Mouse (Mus musculus): Measurements from ENCODE around the gene Spcs2. TPM values are rescaled to one million over a fixed set of nuclear protein-coding genes. Genes with fewer than 3 reads are reported as not detected.

Spcs2 gene
- polyA plus RNA-seq, 1 experiment: 91.7 TPM

GRCm38 (mm10) chr7:99889175-99889880 lies 26.1 kb upstream of the Spcs2 start:
- Histone ChIP-seq H3K4me3 (ENCODE audit: control insufficient read depth, insufficient read depth, low read length) (peak overlapping the region; percentile 27), H3K27ac (ENCODE audit: control insufficient read depth, insufficient read depth, low read length) (peak overlapping the region; percentile 98), H3K36me3 (ENCODE audit: control insufficient read depth, insufficient read depth, low read length) (no peaks in the 10 kb centered on the region), H3K4me1 (replicated peaks; ENCODE audit: control insufficient read depth, insufficient read depth, low read length) (peaks cover 62% of the 10 kb centered on the region), H3K27me3 (ENCODE audit: control insufficient read depth, insufficient read depth, low read length) (no peaks in the 10 kb centered on the region)
- peak; percentile 81 for DNase-seq
- TF ChIP-seq CTCF (IDR thresholded peaks at IDR 0.05; ENCODE audit: borderline replicate concordance, control insufficient read depth, extremely low read depth, insufficient read depth, low read length, poor library complexity) (peak; percentile 71; the same call in 1 of the 2 replicates), POLR2A (IDR thresholded peaks at IDR 0.05; ENCODE audit: control insufficient read depth, extremely low read depth, insufficient read depth, low read length, poor library complexity) (no peak)
- 7% methylated on average over 10 of the region's 10 CpGs for WGBS

DNA sequence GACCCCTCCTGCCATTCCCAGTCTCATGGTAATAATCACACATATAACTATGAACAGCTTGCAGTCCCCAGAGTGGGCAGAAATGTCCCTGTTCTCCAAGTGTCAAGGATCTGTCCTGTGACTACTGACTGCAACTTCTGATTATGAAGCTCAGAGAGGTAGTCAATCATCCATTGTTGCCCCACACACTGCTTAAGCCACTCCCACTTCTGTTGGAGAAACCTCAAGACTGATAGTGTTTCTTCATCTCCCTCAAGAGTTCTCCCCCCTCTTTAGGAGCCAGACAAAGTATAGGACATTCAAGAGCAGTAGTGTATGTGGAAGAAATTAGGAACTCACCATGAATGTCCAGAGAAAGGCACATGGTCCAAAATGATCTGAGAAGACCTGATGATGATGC lies 24.5 kb upstream of the Spcs2 start:
- H3K4me1 ChIP-seq (replicated peaks; ENCODE audit: control insufficient read depth, insufficient read depth, low read length): peaks cover 57% of the 10 kb centered on the region
- TF ChIP-seq POLR2A (IDR thresholded peaks at IDR 0.05; ENCODE audit: control insufficient read depth, extremely low read depth, insufficient read depth, low read length, poor library complexity): no peak
- no peak for TF ChIP-seq CTCF (IDR thresholded peaks at IDR 0.05; ENCODE audit: borderline replicate concordance, control insufficient read depth, extremely low read depth, insufficient read depth, low read length, poor library complexity)
- no peak overlapping the region for H3K4me3 ChIP-seq (ENCODE audit: control insufficient read depth, insufficient read depth, low read length)
- no peak for DNase-seq
- 0 out of 2 replicates have a peak, but pooled peaks cover 4% of the 10 kb centered on the region for H3K36me3 ChIP-seq (ENCODE audit: control insufficient read depth, insufficient read depth, low read length)
- no peaks in the 10 kb centered on the region for H3K27me3 ChIP-seq (ENCODE audit: control insufficient read depth, insufficient read depth, low read length)
- H3K27ac ChIP-seq (ENCODE audit: control insufficient read depth, insufficient read depth, low read length): no peak overlapping the region

DNA sequence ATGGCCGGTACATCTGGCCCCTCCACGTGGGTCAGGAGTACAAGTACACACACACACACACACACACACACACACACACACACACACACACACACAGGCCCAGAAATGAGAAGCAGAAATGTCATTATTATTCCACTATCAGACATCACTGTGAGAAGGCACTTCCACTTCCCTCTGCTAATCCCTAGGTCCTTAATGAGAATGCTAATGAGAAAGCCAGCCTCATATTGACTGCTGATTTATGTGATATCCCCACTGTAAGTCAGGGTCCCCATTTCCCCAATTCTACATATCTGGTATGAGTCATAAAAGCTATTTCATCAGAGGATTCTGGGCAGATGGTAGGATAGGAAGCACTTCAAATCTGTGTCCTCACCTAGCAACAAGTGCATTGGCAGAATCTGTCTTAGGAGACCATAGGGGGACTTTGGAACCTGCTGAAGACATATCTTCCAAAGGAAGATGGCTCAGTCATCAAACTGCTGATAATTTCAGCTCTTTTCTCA lies 24.0 kb upstream of the Spcs2 start:
- 66% methylated on average over 2 of the region's 2 CpGs for WGBS
- H3K27ac ChIP-seq (ENCODE audit: control insufficient read depth, insufficient read depth, low read length): no peak overlapping the region
- no peak for TF ChIP-seq CTCF (IDR thresholded peaks at IDR 0.05; ENCODE audit: borderline replicate concordance, control insufficient read depth, extremely low read depth, insufficient read depth, low read length, poor library complexity)
- no peak for TF ChIP-seq POLR2A (IDR thresholded peaks at IDR 0.05; ENCODE audit: control insufficient read depth, extremely low read depth, insufficient read depth, low read length, poor library complexity)

GRCm38 (mm10) chr7:99878254-99878653 lies 15.0 kb upstream of the Spcs2 start:
- H3K4me1 ChIP-seq (replicated peaks; ENCODE audit: control insufficient read depth, insufficient read depth, low read length): peaks cover 13% of the 10 kb centered on the region
- H3K27ac ChIP-seq (ENCODE audit: control insufficient read depth, insufficient read depth, low read length): no peak overlapping the region
- WGBS: 82% methylated on average over 2 of the region's 2 CpGs
- H3K27me3 ChIP-seq (ENCODE audit: control insufficient read depth, insufficient read depth, low read length): no peaks in the 10 kb centered on the region
- no peak overlapping the region for H3K4me3 ChIP-seq (ENCODE audit: control insufficient read depth, insufficient read depth, low read length)
- no peak for TF ChIP-seq CTCF (IDR thresholded peaks at IDR 0.05; ENCODE audit: borderline replicate concordance, control insufficient read depth, extremely low read depth, insufficient read depth, low read length, poor library complexity)
- TF ChIP-seq POLR2A (IDR thresholded peaks at IDR 0.05; ENCODE audit: control insufficient read depth, extremely low read depth, insufficient read depth, low read length, poor library complexity): no peak
- no peak for DNase-seq
- H3K36me3 ChIP-seq (ENCODE audit: control insufficient read depth, insufficient read depth, low read length): peaks cover 16% of the 10 kb centered on the region

More for the DNA sequence above, 24.0 kb upstream of the Spcs2 start:
- H3K27me3 ChIP-seq (ENCODE audit: control insufficient read depth, insufficient read depth, low read length): no peaks in the 10 kb centered on the region
- H3K4me3 ChIP-seq (ENCODE audit: control insufficient read depth, insufficient read depth, low read length): no peak overlapping the region
- 0 out of 2 replicates have a peak, but pooled peaks cover 4% of the 10 kb centered on the region for H3K36me3 ChIP-seq (ENCODE audit: control insufficient read depth, insufficient read depth, low read length)
- H3K4me1 ChIP-seq (replicated peaks; ENCODE audit: control insufficient read depth, insufficient read depth, low read length): peaks cover 53% of the 10 kb centered on the region
- DNase-seq: no peak

DNA sequence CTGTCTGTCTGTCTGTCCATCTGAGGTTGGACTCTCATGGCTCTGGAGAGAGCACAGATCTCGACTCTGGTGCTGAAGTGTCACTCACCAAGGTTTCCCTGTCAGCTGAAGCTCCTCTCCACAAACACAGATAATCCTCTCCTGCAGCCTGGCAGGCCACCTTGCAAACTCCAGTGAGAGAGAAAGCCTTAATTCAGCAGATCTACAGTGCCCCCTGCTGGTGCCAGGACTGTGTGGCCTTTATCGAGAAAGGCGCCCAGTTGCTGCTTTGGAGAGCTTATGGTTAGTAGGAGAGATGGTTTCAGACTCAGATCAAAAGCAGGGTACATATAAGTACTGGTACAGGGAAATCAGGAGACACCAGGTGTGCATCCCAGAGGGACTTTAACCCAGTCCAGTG lies 13.1 kb upstream of the Spcs2 start:
- WGBS: 4% methylated on average over 3 of the region's 3 CpGs
- H3K4me3 ChIP-seq (ENCODE audit: control insufficient read depth, insufficient read depth, low read length): no peak overlapping the region
- TF ChIP-seq CTCF (IDR thresholded peaks at IDR 0.05; ENCODE audit: borderline replicate concordance, control insufficient read depth, extremely low read depth, insufficient read depth, low read length, poor library complexity): peak; percentile 76; the same call in 1 of the 2 replicates
- no peak for TF ChIP-seq POLR2A (IDR thresholded peaks at IDR 0.05; ENCODE audit: control insufficient read depth, extremely low read depth, insufficient read depth, low read length, poor library complexity)
- H3K27me3 ChIP-seq (ENCODE audit: control insufficient read depth, insufficient read depth, low read length): no peaks in the 10 kb centered on the region
- H3K36me3 ChIP-seq (ENCODE audit: control insufficient read depth, insufficient read depth, low read length): peaks cover 26% of the 10 kb centered on the region
- H3K4me1 ChIP-seq (replicated peaks; ENCODE audit: control insufficient read depth, insufficient read depth, low read length): peaks cover 13% of the 10 kb centered on the region
- DNase-seq: peak; percentile 86
- peak overlapping the region; percentile 35; the same call in 1 of the 2 replicates for H3K27ac ChIP-seq (ENCODE audit: control insufficient read depth, insufficient read depth, low read length)

DNA sequence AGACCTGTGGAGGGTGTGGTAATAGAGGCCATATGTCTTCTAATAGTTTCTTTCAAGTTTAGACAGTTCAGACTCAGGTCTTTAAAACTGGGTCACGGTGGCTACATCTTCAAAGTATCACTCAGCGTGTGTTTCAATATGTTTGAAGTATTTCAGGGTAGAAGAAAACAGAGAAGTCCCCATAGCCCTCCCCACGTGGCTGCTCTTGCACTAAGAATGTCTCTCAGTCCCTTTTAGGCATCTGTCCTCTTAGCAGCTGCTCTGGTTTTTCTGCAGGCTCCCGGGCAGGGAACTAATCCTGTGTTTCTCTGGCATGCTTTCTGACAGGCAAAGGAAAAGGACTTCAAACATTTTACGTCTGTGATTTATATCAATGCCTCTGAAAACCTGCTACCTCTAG lies 12.6 kb upstream of the Spcs2 start:
- peaks cover 13% of the 10 kb centered on the region for H3K4me1 ChIP-seq (replicated peaks; ENCODE audit: control insufficient read depth, insufficient read depth, low read length)
- H3K27ac ChIP-seq (ENCODE audit: control insufficient read depth, insufficient read depth, low read length): peak overlapping the region; percentile 35; the same call in 1 of the 2 replicates
- 30% methylated on average over 5 of the region's 5 CpGs for WGBS
- TF ChIP-seq POLR2A (IDR thresholded peaks at IDR 0.05; ENCODE audit: control insufficient read depth, extremely low read depth, insufficient read depth, low read length, poor library complexity) (no peak), CTCF (IDR thresholded peaks at IDR 0.05; ENCODE audit: borderline replicate concordance, control insufficient read depth, extremely low read depth, insufficient read depth, low read length, poor library complexity) (no peak)
- H3K4me3 ChIP-seq (ENCODE audit: control insufficient read depth, insufficient read depth, low read length): no peak overlapping the region
- H3K36me3 ChIP-seq (ENCODE audit: control insufficient read depth, insufficient read depth, low read length): peaks cover 28% of the 10 kb centered on the region
- DNase-seq: no peak
- H3K27me3 ChIP-seq (ENCODE audit: control insufficient read depth, insufficient read depth, low read length): no peaks in the 10 kb centered on the region
